Mouse (Mus musculus) spleen, adult 18-20 months (tissue): ENCODE measurements around the gene Tinf2.

ENCODE experiments used
- DNase-seq, 2 experiments: peaks; one replicate each; pipeline ENCODE4 v3.0.0; 2022; ENCODE audit warnings: mixed read lengths in 2 of 2

Tinf2 gene

GRCm38 (mm10) chr14:55702761-55703160 is 21.1 kb upstream of the Tinf2 start:
- no peak for DNase-seq

DNA sequence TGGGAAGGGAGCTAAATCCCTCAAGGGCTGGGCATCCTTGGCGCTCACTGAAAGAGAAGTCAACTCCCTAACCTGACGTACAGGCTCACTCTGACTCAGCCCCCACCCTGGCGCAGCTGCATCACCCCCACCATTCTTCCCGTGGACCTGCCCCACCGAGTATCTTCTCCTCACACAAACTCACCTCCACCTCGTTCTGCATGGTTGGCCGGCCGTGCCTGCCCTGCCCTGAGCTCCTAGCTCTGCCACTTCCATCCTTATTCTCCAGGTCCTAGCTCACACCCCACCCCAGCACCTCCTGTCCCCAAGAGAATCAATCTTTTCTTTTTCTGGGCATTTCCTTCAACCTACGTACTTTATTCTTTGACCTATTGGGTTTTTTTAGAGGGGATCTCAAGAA is 19.5 kb upstream of the Tinf2 start:
- DNase-seq = no peak

DNA sequence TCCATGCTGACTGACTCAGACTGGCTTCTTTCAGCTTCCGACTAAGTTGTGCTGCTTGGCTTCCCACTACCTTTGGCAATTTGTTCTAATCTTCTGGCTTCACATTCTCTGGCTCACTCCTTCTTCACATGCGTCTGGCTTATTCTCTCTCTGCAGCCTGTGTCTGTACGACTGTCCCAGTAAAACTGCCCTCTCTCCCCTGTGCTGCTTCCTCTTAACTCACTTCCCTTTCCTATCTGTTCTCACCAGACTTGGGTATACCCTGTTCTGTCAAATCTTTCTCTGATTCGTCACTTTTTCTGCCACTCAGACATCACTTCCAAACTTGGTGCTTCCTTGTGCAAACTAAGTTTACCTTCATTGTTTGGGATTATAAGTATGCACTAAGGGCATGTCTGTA is 15.6 kb upstream of the Tinf2 start:
- DNase-seq = no peak

GRCm38 (mm10) chr14:55689433-55689832 is 7.8 kb upstream of the Tinf2 start:
- no peak for DNase-seq

- no peak for DNase-seq
These were observed 486 bp upstream of the Tinf2 start for GRCm38 (mm10) chr14:55682118-55682493.

- no peak for DNase-seq
These were observed 4.0 kb downstream of the Tinf2 start for GRCm38 (mm10) chr14:55677615-55678014.

GRCm38 (mm10) chr14:55672741-55673060 is 8.9 kb downstream of the Tinf2 start:
- DNase-seq = no peak

DNA sequence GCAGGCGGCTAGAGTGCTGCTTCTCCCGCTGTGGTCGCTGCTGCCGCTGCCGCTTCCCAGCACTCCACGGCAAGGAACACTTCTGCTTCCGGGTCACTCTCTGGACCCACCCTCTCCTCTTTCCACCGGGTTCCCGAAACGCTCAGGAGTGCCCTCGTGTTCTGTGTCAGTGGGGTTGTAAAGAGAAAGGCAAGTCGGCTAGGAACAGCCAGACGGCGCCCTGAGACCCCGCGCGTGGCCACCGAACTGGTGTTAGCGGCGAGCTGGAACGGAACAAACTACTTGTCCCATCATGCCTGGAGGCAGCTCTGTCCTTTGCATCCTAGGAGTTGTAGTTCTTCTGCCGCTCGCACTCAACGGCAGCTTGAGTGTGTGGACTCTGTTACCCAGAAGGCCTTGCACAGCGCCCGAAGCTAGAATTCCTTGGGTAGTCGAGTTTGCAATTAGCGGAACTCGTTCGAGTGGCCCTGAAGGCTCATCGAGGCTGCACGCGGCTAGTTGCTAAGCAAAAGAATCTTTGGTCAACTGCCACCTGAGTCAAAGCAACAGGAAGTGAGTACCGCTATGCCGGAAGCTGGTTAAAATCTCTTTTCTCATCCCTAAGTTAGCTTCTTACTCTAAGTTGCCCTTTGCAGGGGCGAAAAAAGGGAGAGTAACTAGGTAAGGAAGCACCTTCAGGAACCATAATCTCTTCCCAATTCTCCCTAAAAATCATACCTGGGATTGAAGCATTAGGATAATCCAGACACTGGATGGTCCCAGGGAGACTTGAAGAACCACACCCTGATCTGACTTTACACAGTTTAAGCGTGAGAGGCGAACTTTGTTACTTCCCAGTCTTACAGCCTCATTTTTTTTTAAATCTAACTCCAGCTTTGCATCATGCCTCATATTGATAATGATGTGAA is 9.5 kb downstream of the Tinf2 start, which contains the start of the genes Gmpr2 and Nedd8:
Gene Gmpr2, plus strand, starts transcription at position 109 of the 908 bp plus-strand sequence.
Gene Nedd8, minus strand, starts transcription at position 292 of the 908 bp plus-strand sequence.
- peak; percentile 81 to 82 for DNase-seq

DNA sequence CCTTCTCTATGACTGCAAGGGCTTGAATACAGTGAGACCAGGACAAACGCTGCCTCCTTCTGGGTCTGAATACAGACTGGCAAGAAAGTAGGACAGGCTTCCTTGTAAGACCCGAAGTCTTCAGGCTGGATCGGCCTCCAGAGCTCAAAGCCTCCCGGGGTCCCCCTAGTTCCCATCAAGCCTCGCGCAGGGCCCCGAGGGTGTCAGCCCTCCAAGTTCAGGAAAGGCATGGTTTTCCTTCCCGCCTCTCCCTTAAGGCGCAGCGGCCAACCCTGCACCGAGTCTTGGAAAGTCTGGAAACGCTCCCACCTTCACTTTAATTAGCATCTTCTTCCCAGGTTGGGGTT is 10.2 kb downstream of the Tinf2 start:
- DNase-seq = no peak

GRCm38 (mm10) chr14:55660636-55661035 is 21.0 kb downstream of the Tinf2 start:
- no peak for DNase-seq

GRCm38 (mm10) chr14:55659960-55660573 is 21.6 kb downstream of the Tinf2 start, which contains the start of gene Mdp1:
Gene Mdp1 (minus strand): TSS chr14:55660508.
- peak; percentile 56 to 68 for DNase-seq

- no peak for DNase-seq
These were observed 23.6 kb downstream of the Tinf2 start for GRCm38 (mm10) chr14:55658011-55658410.

DNA sequence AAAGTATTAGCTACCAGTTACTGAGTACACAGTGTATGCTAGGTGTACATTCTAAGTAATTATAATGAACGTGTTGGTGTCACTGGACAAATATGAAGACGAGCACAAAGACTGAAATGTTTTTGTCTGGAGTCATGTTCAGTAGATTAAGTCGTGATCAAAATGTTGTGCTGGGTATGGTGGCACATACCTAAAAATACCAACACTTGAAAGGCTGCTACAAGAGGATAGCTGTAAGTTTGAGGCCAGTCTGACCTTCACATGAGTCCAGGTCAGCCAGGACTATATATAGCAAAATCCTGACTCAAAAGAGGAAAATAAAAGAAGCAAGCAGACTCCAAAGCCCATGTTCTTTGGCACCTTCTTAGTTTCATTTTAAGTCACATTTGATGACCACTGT is 24.7 kb downstream of the Tinf2 start:
- no peak for DNase-seq

DNA sequence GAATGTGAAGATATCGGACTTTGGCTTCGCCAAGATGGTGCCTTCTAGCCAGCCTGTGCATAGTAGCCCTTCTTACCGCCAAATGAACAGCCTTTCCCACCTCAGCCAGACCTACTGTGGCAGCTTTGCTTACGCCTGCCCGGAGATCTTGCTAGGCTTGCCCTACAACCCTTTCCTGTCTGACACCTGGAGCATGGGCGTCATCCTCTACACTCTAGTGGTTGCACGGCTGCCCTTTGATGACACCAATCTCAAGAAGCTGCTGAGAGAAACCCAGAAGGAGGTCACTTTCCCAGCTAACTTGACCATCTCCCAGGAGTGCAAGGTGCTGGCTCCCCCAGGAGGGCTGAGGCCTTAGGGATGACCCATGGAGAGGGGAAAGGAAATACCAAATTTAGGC is 30.1 kb downstream of the Tinf2 start:
- DNase-seq = no peak

- DNase-seq = no peak
These were observed 31.7 kb downstream of the Tinf2 start, which contains the start of gene Tssk4 for GRCm38 (mm10) chr14:55649884-55650283. Gene Tssk4 (plus strand): TSS chr14:55650184.

GRCm38 (mm10) chr14:55644261-55644888 is 37.2 kb downstream of the Tinf2 start:
- no peak for DNase-seq

- DNase-seq = peak; percentile 75 to 87
These were observed 38.3 kb downstream of the Tinf2 start, which contains the start of gene Tm9sf1 for GRCm38 (mm10) chr14:55643060-55643907. Gene Tm9sf1 (minus strand): TSS chr14:55643806.

GRCm38 (mm10) chr14:55642679-55643059 is 39.0 kb downstream of the Tinf2 start:
- DNase-seq = no peak

DNA sequence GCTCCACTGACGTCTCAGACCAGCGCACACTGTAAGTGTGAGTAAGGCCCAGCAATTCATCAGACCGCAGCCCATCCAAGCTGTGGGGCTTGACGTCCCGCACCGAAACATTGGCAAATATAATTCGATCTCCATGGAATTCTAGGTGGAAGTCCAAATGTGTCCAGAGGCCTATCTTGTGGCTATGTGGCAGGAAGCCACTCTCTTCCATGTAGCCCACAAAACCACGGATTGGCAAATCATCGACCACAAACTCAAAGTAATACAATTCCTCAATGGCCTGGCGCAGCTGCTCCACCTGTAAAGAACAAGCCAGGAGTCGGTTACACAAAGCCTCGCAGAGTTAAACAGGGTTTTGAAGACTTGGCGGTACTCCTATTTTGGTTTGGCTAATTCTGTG is 40.3 kb downstream of the Tinf2 start:
- DNase-seq = no peak

GRCm38 (mm10) chr14:55640816-55641215 is 40.8 kb downstream of the Tinf2 start:
- no peak for DNase-seq

GRCm38 (mm10) chr14:55637795-55638194 is 43.8 kb downstream of the Tinf2 start, which contains the start of gene Gm49378:
Gene Gm49378 (minus strand): TSS chr14:55637895.
- DNase-seq = no peak

- DNase-seq = peak; percentile 69
These were observed 46.1 kb downstream of the Tinf2 start, which contains the start of gene Ipo4 for GRCm38 (mm10) chr14:55635523-55636007. Gene Ipo4 (minus strand): TSS chr14:55635957.
